Mouse (Mus musculus): ENCODE measurements around the gene Eid1.

DNA sequence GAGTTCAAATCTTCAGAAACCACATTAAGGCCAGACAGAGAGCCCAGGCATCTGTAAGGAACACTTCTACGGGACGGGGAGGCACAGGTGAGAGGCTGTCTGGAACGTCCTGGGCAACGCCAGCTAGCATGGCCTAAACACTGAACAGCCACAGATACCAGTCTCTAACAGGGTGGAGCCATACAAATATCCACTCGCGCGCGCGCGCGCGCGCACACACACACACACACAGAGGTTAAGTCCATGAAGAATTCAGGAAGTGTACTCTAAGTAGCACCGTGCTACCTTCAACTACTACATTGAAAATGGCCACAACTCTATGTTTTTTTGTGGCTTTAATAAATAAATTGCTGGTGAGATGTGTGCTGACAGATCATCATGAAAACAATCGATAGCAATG lies 49.7 kb upstream of the Eid1 start:
- TF ChIP-seq POLR2A (IDR thresholded peaks at IDR 0.05; ENCODE audit: low read depth, low read length) (no peak), CTCF (conservative IDR thresholded peaks at IDR 0.05; ENCODE audit: insufficient read depth, insufficient read length, low read depth, low read length) (no peak)

All from kidney, adult 2 months (tissue).